In genomic region chr1:179545768-179546550, GRCm38 (mm10) we compare ENCODE assay signal across 7 mouse cellular contexts. TPM values are rescaled to one million over a fixed set of nuclear protein-coding genes. Genes with fewer than 3 reads are reported as not detected.
DNase-seq lines count a peak whose midpoint lies in the region; ATAC-seq lines count a peak whose summit lies in the region.
"Not testable (repeated sequence)": the region's sequence is repeated elsewhere in the genome, so short reads cannot be mapped to it uniquely, and the experiment has no call there.

TSS of gene Tfb2m (minus strand) at chr1:179546267.
TSS of gene Cnst (plus strand) at chr1:179546370.

- peak within 1 kb of the TSS; percentile 84 for H3K9ac ChIP-seq in intestine, embryonic 16.5 days (ENCODE audit: low read depth, low read length)
- H3K9ac ChIP-seq in midbrain, embryonic 11.5 days (ENCODE audit: low read length), result peak within 1 kb of the TSS; percentile 75

- peak within 1 kb of the TSS; percentile 97 for H3K27ac ChIP-seq in intestine, embryonic 16.5 days (ENCODE audit: low read length)
- H3K27ac ChIP-seq in midbrain, embryonic 11.5 days (ENCODE audit: low read depth, low read length), result peak within 1 kb of the TSS; percentile 87

- DNase-seq in adrenal gland, adult 2 months, result peak; percentile 99
- peak; percentile 98 for DNase-seq in embryo, embryonic 11.5 days (ENCODE audit: low read depth, low spot score)
- peak; percentile 92 to 97 for DNase-seq in gastrocnemius, postnatal 4 days (ENCODE audit: low spot score in 2 of 2)
- peak; percentile 98 to 99 for DNase-seq in left cerebral cortex, postnatal 36 days (ENCODE audit: low spot score in 2 of 2)
- DNase-seq in midbrain, embryonic 11.5 days (ENCODE audit: low spot score, missing footprints), result peak; percentile 99
- peak; percentile 97 for DNase-seq in skeletal muscle tissue, adult 2 months (ENCODE audit: low read depth, low spot score)

- H3K4me2 ChIP-seq in intestine, embryonic 16.5 days (ENCODE audit: low read depth, low read length), result peak within 1 kb of the TSS; percentile 71
- H3K4me2 ChIP-seq in midbrain, embryonic 11.5 days, result peak within 1 kb of the TSS; percentile 58

- peak; percentile 99 for ATAC-seq in intestine, embryonic 16.5 days
- ATAC-seq in midbrain, embryonic 11.5 days (ENCODE audit: low FRiP score), result peak; percentile 99

- intact Hi-C loops in left cerebral cortex, postnatal 36 days (cut with DNase I), result not testable (repeated sequence)

- under 1% methylated on average over 69 of the region's 69 CpGs for WGBS in intestine, embryonic 16.5 days
- WGBS in midbrain, embryonic 11.5 days, result under 1% methylated on average over 69 of the region's 69 CpGs

- peaks cover 11% of the 10 kb centered on the region; the same call in 1 of the 2 replicates for H3K4me1 ChIP-seq in intestine, embryonic 16.5 days (ENCODE audit: control insufficient read depth, insufficient read depth, low read length)
- peaks cover 11% of the 10 kb centered on the region for H3K4me1 ChIP-seq in midbrain, embryonic 11.5 days (ENCODE audit: control insufficient read depth, insufficient read depth, low read length)

- H3K9me3 ChIP-seq in intestine, embryonic 16.5 days (ENCODE audit: control insufficient read depth, low read length); midbrain, embryonic 11.5 days (ENCODE audit: control insufficient read depth, low read length): not testable (repeated sequence)

- peak within 1 kb of the TSS; percentile 86 for H3K4me3 ChIP-seq in intestine, embryonic 16.5 days (ENCODE audit: low read length)
- peak within 1 kb of the TSS; percentile 70 for H3K4me3 ChIP-seq in midbrain, embryonic 11.5 days (ENCODE audit: low read depth, low read length)

- H3K27me3 ChIP-seq in intestine, embryonic 16.5 days (replicated peaks; ENCODE audit: control insufficient read depth, insufficient read depth, low read length); midbrain, embryonic 11.5 days (ENCODE audit: control insufficient read depth, insufficient read depth, low read length): not testable (repeated sequence)

- H3K36me3 ChIP-seq in intestine, embryonic 16.5 days (ENCODE audit: control insufficient read depth, insufficient read depth, low read length); midbrain, embryonic 11.5 days (ENCODE audit: control insufficient read depth, insufficient read depth, low read length): not testable (repeated sequence)

RNA-seq across cellular contexts. Expression of gene Tfb2m, which starts in this region (rescaled TPM):
- total RNA-seq in adrenal gland, adult 2 months (2021), result 10 to 100 TPM; 58.7 to 59.7 TPM
- polyA plus RNA-seq in adrenal gland, adult 2 months (2012; rRNA removed), result 6.0 and 6.4 TPM in 2 replicates
- total RNA-seq in gastrocnemius, postnatal 4 days (2021), result 10 to 100 TPM; 16.1 to 19.5 TPM
- polyA plus RNA-seq in intestine, embryonic 16.5 days (2015; fragmentation: Nextera tagmentation; extraction: Ambion mirVana), result 26.3 and 31.5 TPM in 2 replicates
- 10 to 100 TPM; 22.0 to 26.4 TPM for total RNA-seq in left cerebral cortex, postnatal 36 days (2021)
- polyA plus RNA-seq in midbrain, embryonic 11.5 days (2014; fragmentation: Nextera tagmentation; extraction: Ambion mirVana), result 27.1 and 30.7 TPM in 2 replicates

RNA-seq across cellular contexts. Expression of gene Cnst, which starts in this region (rescaled TPM):
- total RNA-seq in adrenal gland, adult 2 months (2021), result 10 to 100 TPM; 26.3 to 35.1 TPM
- polyA plus RNA-seq in adrenal gland, adult 2 months (2012; rRNA removed), result 13.5 and 14.5 TPM in 2 replicates
- 10 to 100 TPM; 33.5 to 36.4 TPM for total RNA-seq in gastrocnemius, postnatal 4 days (2021)
- polyA plus RNA-seq in intestine, embryonic 16.5 days (2015; fragmentation: Nextera tagmentation; extraction: Ambion mirVana), result 11.0 and 11.3 TPM in 2 replicates
- 10 to 100 TPM; 34.5 to 38.2 TPM for total RNA-seq in left cerebral cortex, postnatal 36 days (2021)
- 22.6 and 25.1 TPM in 2 replicates for polyA plus RNA-seq in midbrain, embryonic 11.5 days (2014; fragmentation: Nextera tagmentation; extraction: Ambion mirVana)

Comparison
In these comparisons a context has a peak if more than half of its experiments do, and no peak if none do; other contexts are left out.
1. Peak in every context shown above with its lines: DNase-seq, ATAC-seq, H3K4me3 ChIP-seq and H3K27ac ChIP-seq.